Mouse (Mus musculus) cerebellum, adult 2 months (tissue): ENCODE measurements at regions not wholly inside any gene's neighbourhood (a gene's known extent, or its start where the extent isn't known, plus 50 kb on each side); places are given as distances from the start of the nearest gene placed in this dataset.

Experiments
- CTCF ChIP-seq: fragments of 200-500 bp; IDR thresholded peaks from 2 replicates; pipeline ENCODE4 v1.5.1; 2011; ENCODE audit warnings: low read depth, mild to moderate bottlenecking, control low read depth, low read length, moderate library complexity, borderline replicate concordance; ENCODE audit not compliant: insufficient read depth
- POLR2A ChIP-seq: fragments of 200-500 bp; IDR thresholded peaks from 2 replicates; pipeline ENCODE4 v1.6.1; 2011; ENCODE audit warnings: low read length, control low read depth, borderline replicate concordance; ENCODE audit not compliant: insufficient read depth

GRCm38 (mm10) chr13:31504316-31504715, 51.6 kb upstream of the Foxq1 start:
- TF ChIP-seq CTCF: no peak
- TF ChIP-seq POLR2A: no peak
